Mouse (Mus musculus): Measurements from ENCODE around the gene H2-Q6.
"Not testable (repeated sequence)": the region's sequence is repeated elsewhere in the genome, so short reads cannot be mapped to it uniquely, and the experiment has no call there.

Gene H2-Q6

DNA sequence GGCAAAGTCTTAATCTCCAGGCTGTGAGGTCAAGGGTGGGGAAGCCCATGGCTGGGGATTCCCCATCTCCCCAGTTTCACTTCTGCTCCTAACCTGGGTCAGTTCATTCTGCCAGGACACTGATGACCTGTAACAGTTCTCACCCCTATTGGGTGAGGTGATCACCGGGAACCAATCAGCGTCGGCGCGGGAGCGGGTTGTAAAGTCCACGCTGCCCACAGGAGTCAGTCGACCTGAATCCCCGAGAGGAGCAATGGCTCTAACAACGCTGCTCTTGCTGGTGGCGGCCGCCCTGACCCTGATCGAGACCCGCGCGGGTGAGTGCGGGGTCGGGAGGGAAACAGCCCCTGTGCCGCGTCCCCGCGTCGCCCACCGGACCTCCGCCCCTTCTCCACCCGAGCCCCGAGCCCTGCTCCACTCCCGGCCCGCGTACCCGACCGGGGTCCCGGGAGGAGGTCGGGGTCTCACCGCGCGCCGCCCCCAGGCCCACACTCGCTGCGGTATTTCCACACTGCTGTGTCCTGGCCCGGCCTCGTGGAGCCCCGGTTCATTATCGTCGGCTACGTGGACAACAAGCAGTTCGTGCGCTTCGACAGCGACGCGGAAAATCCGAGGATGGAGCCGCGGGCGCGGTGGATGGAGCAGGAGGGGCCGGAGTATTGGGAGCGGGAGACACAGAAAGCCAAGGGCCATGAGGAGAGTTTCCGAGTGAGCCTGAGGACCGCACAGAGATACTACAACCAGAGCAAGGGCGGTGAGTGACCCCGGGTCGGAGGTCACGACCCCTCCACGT is at the start of gene H2-Q6:
H2-Q6 (plus strand) TSS at position 227 of the 793 bp plus-strand sequence.
- DNase-seq (ENCODE audit: low read depth, low spot score) = peak; percentile 57

DNA sequence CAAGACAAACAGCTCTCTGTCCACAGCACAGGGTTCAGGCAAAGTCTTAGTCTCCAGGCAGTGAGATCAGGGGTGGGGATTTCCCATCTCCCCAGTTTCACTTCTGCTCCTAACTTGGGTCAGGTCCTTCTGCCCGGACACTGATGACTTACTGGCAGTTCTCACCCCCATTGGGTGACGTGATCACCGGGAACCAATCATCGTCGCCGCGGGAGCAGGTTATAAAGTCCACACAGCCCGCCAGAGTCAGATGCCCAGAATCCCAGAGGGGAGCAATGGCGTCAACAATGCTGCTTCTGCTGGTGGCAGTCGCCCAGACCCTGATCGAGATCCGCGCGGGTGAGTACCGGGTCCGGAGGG is 45.3 kb upstream of the H2-Q6 start, which contains the start of gene H2-Q4:
H2-Q4 (plus strand) TSS at position 249 of the 360 bp plus-strand sequence.
- DNase-seq (ENCODE audit: low read depth, low spot score) = peak; percentile 51

DNA sequence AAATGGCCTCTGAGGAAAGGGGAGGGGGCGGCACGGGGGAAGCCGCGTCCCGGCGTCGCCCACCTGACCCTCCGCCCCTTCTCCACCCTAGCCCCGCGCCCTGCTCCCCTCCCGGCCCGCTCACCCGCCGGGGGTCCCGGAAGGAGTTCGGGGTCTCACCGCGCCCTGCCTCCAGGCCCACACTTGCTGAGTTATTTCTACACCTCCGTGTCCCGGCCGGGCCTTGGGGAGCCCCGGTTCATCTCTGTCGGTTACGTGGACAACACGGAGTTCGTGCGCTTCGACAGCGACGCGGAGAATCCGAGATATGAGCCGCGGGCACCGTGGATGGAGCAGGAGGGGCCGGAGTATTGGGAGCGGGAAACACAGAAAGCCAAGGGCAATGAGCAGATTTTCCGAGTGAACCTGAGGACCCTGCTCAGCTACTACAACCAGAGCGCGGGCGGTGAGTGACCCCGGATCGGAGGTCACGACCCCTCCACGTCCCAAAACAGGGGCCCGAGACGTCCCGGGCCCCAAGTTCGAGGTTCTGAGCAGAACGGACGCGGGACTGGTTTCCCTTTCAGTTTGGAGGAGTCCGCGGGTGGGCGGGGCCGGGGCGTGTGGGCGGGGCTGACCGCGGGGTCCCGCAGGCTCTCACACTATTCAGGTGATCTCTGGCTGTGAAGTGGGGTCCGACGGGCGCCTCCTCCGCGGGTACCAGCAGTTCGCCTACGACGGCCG is 44.8 kb upstream of the H2-Q6 start:
- no peak for DNase-seq (ENCODE audit: low read depth, low spot score)

DNA sequence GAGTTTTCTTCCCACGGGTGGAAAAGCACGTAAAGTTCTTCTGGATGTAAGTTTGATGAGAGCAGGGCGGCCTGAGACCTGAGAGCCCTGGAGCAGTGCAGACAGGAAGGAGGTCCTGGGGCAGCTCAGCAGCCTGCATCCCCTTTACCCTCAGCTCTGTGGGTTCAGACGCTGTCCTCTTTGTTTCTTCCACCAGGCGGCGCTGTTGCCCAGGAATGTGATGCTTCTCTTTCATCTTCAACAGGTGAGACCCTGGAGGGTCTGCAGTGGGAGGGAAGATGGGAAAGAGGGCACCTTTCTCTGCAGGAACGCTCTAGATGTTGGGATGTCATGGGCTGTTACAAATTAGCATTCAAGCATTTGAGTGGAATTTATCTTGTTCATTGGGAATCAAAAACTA is 34.9 kb upstream of the H2-Q6 start:
- DNase-seq (ENCODE audit: low read depth, low spot score) = not testable (repeated sequence)

DNA sequence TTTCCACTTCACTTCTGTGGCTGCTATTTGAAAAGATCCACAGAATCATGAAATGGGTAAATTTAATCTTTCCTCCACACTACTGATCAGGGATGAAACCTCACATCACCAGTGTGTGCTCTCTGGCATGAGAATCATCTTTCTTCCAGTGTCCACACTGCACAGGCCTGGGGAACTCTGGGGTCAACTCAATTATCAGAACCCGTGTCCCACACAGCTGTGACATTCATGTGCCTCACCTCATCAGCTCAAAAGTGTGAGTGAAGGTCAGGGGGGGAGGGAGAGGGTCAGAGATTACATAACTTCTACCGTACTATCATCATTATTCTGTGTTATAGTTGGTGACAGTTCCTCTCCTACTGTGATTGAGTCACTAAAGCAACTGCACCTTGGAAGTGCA is 32.0 kb upstream of the H2-Q6 start:
- not testable (repeated sequence) for DNase-seq (ENCODE audit: low read depth, low spot score)

DNA sequence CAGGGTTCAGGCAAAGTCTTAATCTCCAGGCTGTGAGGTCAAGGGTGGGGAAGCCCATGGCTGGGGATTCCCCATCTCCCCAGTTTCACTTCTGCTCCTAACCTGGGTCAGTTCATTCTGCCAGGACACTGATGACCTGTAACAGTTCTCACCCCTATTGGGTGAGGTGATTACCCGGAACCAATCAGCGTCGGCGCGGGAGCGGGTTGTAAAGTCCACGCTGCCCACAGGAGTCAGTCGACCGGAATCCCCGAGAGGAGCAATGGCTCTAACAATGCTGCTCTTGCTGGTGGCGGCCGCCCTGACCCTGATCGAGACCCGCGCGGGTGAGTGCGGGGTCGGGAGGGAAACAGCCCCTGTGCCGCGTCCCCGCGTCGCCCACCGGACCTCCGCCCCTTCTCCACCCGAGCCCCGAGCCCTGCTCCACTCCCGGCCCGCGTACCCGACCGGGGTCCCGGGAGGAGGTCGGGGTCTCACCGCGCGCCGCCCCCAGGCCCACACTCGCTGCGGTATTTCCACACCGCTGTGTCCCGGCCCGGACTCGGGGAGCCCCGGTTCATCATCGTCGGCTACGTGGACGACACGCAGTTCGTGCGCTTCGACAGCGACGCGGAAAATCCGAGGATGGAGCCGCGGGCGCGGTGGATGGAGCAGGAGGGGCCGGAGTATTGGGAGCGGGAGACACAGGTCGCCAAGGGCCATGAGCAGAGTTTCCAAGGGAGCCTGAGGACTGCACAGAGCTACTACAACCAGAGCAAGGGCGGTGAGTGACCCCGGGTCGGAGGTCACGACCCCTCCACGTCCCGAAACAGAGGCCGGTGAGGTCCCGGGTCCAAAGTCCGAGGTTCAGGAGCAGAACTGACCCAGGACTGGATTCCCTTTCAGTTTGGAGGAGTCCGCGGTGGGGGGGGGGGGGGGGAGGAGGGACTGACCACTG is 30.5 kb upstream of the H2-Q6 start:
- DNase-seq (ENCODE audit: low read depth, low spot score) = not testable (repeated sequence)

DNA sequence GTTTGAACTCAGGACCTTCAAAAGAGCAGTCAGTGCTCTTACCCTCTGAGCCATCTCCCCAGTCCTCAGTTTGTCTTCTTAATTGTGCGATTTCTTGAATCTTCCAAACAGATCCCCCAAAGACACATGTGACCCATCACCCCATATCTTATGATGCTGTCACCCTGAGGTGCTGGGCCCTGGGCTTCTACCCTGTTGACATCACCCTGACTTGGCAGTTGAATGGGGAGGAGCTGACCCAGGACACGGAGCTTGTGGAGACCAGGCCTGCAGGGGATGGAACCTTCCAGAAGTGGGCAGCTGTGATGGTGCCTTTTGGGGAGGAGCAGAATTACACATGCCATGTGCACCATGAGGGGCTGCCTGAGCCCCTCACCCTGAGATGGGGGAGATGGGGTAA is 27.7 kb upstream of the H2-Q6 start:
- not testable (repeated sequence) for DNase-seq (ENCODE audit: low read depth, low spot score)

DNA sequence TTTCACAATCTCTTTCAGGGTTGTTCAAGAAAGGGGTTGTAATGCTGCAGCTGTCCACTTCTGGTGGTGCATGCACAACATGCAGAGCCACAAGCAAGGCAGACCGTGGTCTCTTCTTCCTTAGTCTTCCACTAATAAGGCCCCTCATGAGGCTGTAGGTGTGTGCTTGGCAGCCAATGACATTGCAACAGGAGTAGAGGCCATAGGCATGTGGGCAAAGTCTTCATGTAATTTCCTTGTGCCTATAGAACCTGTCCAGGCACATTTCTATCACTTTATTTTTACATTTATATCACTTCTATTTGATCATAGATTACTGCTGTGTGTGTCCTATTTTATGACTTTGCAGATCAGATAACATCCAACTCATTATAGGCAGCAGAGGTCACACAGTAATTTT is 11.6 kb upstream of the H2-Q6 start:
- not testable (repeated sequence) for DNase-seq (ENCODE audit: low read depth, low spot score)

DNA sequence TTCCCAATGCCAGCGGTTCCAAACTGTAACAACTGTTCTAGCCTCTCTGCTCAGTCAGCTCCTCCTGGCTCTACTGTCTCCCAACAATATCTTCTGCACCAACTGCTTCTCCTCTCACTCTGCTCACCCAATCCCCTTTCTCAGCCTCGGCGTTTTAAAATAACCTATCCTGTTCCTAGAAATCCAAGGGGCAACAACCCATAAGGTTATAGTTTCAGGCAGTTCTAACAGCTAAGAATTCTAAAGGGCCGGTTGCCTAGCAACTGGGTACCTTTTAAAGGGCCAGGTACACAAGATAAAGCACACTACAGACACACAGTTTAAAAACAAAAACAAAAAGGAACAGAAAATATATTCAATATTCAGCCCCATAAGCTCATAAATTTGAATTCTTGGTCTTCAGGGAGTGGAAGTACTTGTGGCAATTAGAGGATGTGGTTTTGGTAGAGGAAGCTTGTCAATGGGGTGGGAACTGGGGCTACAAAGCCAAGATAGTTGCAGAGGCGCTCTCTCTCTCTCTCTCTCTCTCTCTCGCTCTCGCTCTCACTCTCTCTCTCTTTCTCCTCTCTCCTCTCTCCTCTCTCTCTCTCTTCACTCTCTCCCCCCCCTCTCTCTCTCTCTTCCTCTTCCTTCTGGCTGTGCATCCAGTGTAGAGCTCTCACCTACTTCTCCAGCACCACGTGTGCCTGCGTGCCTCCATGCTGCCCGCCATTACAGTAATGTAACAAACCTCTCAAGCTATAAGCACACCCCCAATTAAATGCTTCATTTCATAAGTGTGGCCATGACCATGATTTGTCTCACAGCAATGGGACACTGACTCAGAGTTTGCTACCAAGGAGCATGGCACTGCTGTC is 9.1 kb upstream of the H2-Q6 start:
- DNase-seq (ENCODE audit: low read depth, low spot score) = not testable (repeated sequence)

DNA sequence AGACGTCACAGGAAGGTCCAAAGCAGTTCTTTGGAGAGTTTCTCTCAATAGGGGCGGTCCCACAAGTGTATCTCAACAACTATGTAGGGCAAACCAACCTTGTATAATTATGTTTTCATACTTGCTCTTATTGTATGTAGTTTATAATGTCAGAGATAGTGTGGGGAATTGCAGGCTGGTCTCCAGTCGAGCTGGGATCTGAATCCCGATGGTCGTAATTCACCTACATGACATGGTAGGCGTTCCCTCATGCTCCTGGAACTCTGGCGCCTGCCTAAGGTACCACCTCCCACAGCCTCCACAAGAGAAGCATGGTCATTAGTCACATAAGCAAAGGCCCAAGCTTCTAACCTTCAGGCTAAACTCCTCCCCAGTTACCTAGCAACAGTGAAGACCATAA is 5.9 kb upstream of the H2-Q6 start:
- no peak for DNase-seq (ENCODE audit: low read depth, low spot score)

DNA sequence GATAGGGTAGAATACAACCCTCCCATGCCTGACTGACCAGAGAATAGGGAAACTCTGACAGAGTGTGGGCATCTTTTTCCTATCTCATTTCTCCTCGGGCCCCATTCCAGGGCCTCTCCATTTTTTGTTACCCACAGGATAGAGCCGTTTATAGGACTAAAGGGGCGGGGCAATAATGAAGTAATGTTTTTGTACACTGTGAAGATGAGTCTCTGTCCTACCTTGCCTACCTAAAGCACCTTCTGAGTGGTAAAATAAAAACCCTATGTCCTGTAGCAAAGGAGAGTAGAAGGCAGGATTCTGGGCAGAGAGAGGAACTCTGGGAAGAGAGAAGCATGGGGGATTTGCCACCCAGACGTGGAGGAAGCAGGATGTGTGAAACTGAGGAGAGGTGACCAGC is 5.1 kb upstream of the H2-Q6 start:
- not testable (repeated sequence) for DNase-seq (ENCODE audit: low read depth, low spot score)

DNA sequence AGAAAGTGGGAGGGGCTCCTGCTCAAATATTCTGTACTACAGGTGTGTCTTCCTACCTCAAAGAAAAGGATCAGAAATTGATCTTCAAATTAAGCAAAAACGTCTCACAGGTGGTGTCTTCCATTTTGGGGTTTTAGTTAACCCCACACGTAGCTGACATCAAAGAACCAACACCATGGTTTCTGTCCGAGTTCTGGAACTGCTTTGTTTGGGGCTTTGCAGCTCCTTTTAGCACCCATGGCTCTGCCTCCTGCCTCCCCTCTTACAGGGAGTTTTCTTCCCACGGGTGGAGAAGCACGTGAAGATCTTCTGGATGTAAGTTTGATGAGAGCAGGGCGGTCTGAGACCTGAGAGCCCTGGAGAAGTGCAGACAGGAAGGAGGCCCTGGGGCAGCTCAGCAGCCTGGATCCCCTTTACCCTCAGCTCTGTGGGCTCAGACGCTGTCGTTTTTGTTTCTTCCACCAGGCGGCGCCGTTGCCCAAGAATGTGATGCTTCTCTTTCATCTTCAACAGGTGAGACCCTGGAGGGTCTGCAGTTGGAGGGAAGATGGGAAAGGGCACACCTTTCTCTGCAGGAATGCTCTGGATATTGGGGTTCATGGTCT is 4.3 kb upstream of the H2-Q6 start:
- DNase-seq (ENCODE audit: low read depth, low spot score) = peak; percentile 46

DNA sequence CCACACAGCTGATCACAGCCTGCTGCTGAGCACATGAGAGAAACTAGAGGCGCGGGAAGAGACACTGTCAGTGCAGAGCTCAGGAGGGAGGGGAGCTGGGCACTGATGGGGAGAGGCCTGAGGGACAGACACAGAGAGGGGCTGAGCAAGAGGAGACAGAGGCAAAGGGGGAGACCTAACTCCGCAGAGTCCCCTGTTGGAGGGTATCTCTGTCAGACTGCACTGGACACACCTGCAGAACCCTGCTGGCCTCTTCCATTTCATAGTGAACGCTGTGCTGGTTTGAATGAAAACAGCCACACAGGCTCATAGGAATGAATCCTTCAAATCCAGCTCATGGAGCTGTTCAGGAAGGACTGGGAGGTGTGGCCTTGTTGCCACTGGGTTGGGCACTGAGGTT is 3.3 kb upstream of the H2-Q6 start:
- DNase-seq (ENCODE audit: low read depth, low spot score) = not testable (repeated sequence)

DNA sequence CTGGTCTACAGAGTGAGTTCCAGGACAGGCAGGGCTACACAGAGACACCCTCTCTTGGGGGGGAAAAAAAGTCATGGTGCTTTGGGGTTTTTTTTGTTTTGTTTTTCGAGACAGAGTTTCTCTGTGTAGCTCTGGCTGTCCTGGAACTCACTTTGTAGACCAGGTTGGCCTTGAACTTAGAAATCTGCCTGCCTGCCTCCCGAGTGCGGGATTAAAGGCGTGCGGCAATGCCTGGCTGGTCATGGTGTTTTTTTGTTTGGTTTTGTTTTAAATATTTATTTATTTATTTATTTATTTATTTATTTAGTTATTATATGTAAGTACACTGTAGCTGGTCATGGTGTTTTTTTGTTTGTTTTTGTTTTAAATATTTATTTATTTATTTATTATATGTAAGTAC is 2.3 kb upstream of the H2-Q6 start:
- not testable (repeated sequence) for DNase-seq (ENCODE audit: low read depth, low spot score)

DNA sequence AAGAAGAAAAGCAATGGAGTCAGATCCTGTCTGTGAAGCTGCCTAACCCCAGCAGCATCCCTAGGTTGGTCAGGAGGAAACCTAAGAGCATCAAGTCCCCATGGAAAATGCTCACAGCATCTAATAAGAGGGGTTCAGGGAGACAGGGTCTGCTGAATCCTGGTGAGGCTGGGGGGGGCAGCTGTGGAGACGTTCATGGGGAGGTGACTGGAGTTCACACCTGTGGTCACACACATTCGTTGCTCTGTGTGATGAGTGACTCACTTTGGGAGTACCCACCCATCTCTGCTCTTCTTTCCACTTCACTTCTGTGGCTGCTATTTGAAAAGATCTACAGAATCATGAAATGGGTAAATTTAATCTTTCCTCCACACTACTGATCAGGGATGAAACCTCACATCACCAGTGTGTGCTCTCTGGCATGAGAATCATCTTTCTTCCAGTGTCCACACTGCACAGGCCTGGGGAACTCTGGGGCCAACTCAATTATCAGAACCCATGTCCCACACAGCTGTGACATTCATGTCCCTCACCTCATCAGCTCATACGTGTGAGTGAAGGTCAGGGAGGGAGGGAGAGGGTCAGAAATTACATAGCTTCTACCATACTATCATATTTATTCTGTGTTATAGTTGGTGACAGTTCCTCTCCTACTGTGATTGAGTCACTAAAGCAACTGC is 1.4 kb upstream of the H2-Q6 start:
- DNase-seq (ENCODE audit: low read depth, low spot score) = not testable (repeated sequence)

DNA sequence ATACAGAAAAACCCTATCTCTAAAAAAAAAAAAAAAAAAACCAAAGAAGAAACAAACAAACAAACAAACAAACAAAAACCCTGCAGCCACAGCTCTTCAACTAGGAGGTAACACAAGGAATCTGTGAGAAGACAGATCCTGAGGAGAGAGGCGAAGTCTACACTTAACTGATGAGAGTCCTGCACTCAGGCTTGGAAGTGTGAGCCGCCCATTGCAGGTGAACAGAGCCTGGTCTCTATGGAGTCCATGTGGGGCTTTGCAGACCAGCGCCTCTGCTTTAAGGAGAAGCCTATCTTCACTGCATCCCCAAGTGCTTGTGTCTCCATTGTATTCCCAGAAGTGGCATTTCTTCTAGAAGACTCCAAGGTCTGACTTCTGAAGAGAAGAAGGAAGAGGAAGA is 544 bp upstream of the H2-Q6 start:
- DNase-seq (ENCODE audit: low read depth, low spot score) = not testable (repeated sequence)

DNA sequence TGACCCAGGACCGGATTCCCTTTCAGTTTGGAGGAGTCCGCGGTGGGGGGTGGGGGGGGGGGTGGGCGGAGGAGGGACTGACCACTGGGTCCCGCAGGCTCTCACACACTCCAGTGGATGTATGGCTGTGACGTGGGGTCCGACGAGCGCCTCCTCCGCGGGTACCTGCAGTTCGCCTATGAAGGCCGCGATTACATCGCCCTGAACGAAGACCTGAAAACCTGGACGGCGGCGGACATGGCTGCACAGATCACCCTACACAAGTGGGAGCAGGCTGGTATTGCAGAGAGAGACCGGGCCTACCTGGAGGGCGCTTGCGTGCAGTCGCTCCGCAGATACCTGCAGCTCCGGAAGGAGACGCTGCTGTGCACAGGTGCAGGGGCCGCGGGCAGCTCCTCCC is 824 bp downstream of the H2-Q6 start:
- DNase-seq (ENCODE audit: low read depth, low spot score) = not testable (repeated sequence)

DNA sequence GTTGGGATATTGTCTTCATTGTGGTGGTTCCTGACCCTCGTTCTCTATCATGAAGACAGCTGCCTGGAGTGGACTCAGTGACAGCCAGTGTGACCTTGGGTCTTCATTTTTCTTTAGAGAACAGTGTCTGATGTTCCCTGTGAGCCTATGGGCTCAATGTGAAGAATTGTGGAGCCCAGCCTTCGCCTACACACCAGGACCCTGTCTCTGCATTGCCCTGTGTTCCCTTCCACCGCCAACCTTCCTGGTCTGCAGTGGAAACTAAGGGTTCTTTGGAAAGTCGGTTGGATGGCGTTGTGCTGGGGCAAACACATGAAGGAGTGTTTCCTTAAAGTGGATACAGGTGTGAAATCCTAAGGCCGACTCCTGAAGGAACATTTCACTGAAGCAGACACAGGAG is 4.2 kb downstream of the H2-Q6 start:
- DNase-seq (ENCODE audit: low read depth, low spot score) = not testable (repeated sequence)

DNA sequence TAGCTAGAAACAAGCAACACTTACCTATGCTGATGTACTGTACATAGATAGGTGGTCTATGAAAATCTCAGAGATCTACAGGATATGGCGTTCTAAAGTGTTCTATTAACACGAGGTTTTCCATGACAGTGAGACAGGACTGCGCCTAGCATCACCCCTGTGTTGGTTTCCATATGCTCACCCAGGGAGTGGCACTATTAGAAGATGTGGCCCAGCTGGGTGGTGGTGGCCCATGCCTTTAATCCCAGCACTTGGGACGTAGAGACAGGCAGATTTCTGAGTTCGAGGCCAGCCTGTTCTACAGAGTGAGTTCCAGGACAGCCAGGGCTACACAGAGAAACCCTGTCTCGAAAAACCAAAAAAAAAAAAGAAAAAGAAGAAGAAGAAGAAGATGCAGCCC is 6.0 kb downstream of the H2-Q6 start:
- not testable (repeated sequence) for DNase-seq (ENCODE audit: low read depth, low spot score)

DNA sequence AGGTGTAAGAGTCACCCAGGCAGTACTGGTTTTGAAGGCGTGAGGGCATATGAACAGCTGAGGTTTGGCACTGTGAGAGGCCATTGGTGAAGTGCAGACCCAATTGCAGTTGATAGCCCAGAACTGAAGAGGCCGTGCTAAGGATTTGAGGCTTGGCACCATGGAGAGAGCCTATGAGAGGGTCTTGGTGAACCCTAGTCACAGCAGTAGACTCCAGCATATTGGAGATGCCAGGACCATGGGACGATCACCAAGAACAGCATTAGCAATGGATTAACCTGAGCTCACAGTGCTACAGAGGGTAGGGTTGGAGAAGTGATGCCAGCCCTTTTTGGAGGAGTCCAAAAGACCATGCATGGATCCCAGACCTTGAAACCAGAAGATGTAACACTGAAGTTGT is 7.5 kb downstream of the H2-Q6 start:
- DNase-seq (ENCODE audit: low read depth, low spot score) = not testable (repeated sequence)

Data from retina, postnatal 7 days (tissue).